Mouse (Mus musculus) ES-E14 (cell line): Measurements from ENCODE around the gene Prap1. TPM values are rescaled to one million over a fixed set of nuclear protein-coding genes. Genes with fewer than 3 reads are reported as not detected.
A peak's percentile ranks its signal among the peaks of the same experiment; 100 is the strongest.

Experiments
- DNase-seq: peaks from one replicate; pipeline ENCODE4 v3.0.0-alpha.2; 2013; ENCODE audit warnings: low read depth, low spot score
- H3K27ac ChIP-seq: 2 replicates; pipeline ENCODE4 v1.5.1; 2012; ENCODE audit warnings: low read depth, mild to moderate bottlenecking, low read length, moderate library complexity, mixed read lengths; ENCODE audit not compliant: poor library complexity, insufficient read depth, severe bottlenecking
- H3K36me3 ChIP-seq: 2 replicates; pipeline ENCODE4 v1.6.1; 2012; ENCODE audit warnings: mild to moderate bottlenecking, low read length, moderate library complexity, mixed read lengths; ENCODE audit not compliant: control insufficient read depth, poor library complexity, insufficient read depth, severe bottlenecking
- H3K4me1 ChIP-seq, 2 experiments: fragments of 150-350 bp in 1 of 2; sonication (generic) in 1 of 2; 2 replicates each; pipeline ENCODE4 v1.6.1; 2012; ENCODE audit warnings: low read length in 2 of 2, mild to moderate bottlenecking in 1 of 2, mixed read lengths in 1 of 2; ENCODE audit not compliant: control insufficient read depth in 2 of 2, insufficient read depth in 2 of 2, poor library complexity in 1 of 2
- H3K4me3 ChIP-seq, 2 experiments: fragments of 150-350 bp in 1 of 2; sonication (generic) in 1 of 2; 2 replicates each; pipeline ENCODE4 v1.5.1; 2012; ENCODE audit warnings: low read length in 2 of 2, low read depth in 1 of 2, mild to moderate bottlenecking in 1 of 2, mixed read lengths in 1 of 2; ENCODE audit not compliant: insufficient read depth in 1 of 2, poor library complexity in 1 of 2, severe bottlenecking in 1 of 2
- H3K9ac ChIP-seq: 2 replicates; pipeline ENCODE4 v1.6.1; 2012; ENCODE audit warnings: low read depth, mild to moderate bottlenecking, low read length, mixed read lengths; ENCODE audit not compliant: poor library complexity, insufficient read depth, severe bottlenecking
- H3K9me3 ChIP-seq: fragments of 150-350 bp; sonication (generic); 2 replicates; pipeline ENCODE4 v1.6.1; 2012; ENCODE audit warnings: low read depth, mild to moderate bottlenecking, low read length; ENCODE audit not compliant: control insufficient read depth, insufficient read depth
- CHD2 ChIP-seq: IDR thresholded peaks from 2 replicates; pipeline ENCODE4 v1.6.1; 2014; ENCODE audit warnings: mild to moderate bottlenecking, low read depth, low read length, inconsistent platforms
- HCFC1 ChIP-seq: IDR thresholded peaks from 2 replicates; pipeline ENCODE4 v1.6.1; 2012; ENCODE audit warnings: low read length, inconsistent platforms, borderline replicate concordance; ENCODE audit not compliant: insufficient read depth
- MAFK ChIP-seq: IDR thresholded peaks from 2 replicates; pipeline ENCODE4 v1.6.1; 2014; ENCODE audit warnings: mild to moderate bottlenecking, low read depth, low read length, inconsistent platforms; ENCODE audit not compliant: insufficient read depth
- ZC3H11A ChIP-seq: IDR thresholded peaks from 2 replicates; pipeline ENCODE4 v1.6.1; 2012; ENCODE audit warnings: low read depth, mild to moderate bottlenecking, inconsistent platforms, low read length, borderline replicate concordance
- ZNF384 ChIP-seq: IDR thresholded peaks from 2 replicates; pipeline ENCODE4 v1.6.1; 2012; ENCODE audit warnings: low read depth, low read length, inconsistent platforms
- in situ Hi-C, 2 experiments: fragments of 600-800 bp; cut with MboI; formaldehyde crosslinking; loops; one replicate each; pipeline ENCODE4 v1.15.1; 2025; ENCODE audit warnings: low sequenced_read_pairs in 2 of 2, inconsistent platforms in 1 of 2; ENCODE audit not compliant: unreplicated experiment in 2 of 2
- total RNA-seq: library from RNA; depleted of rRNA; stranded (reverse); fragments of 300-350 nt; gene quantifications from 2 replicates; pipeline ENCODE4 v1.2.3, GENCODE M21; 2012

Gene Prap1
- total RNA-seq, 1 experiment = 0.49 TPM

GRCm38 (mm10) chr7:140116329-140117054 lies 23.3 kb downstream of the Prap1 start, which contains the start of gene Echs1:
Gene Echs1 (minus strand): TSS chr7:140116476.
- no peaks in the 10 kb centered on the region for H3K9me3 ChIP-seq
- in situ Hi-C loops = no loop called here
- H3K4me3 ChIP-seq = peak within 1 kb of the TSS; percentile 90 to 98
- peak; percentile 83 for DNase-seq
- peak within 1 kb of the TSS; percentile 92 for H3K9ac ChIP-seq
- H3K36me3 ChIP-seq = peaks cover 10% of the 10 kb centered on the region; the same call in 1 of the 2 replicates
- peak within 1 kb of the TSS; percentile 71; the same call in 1 of the 2 replicates for H3K27ac ChIP-seq
- H3K4me1 ChIP-seq = 0 out of 4 replicates have a peak, but pooled peaks cover 1 to 4% of the 10 kb centered on the region in 2 experiments
- TF ChIP-seq ZC3H11A (no peak), MAFK (0 out of 2 replicates have a peak, but pooled peaks have one; percentile 20)

GRCm38 (mm10) chr7:140120484-140120883 lies 27.3 kb downstream of the Prap1 start:
- no peak overlapping the region for H3K4me3 ChIP-seq
- no peaks in the 10 kb centered on the region for H3K36me3 ChIP-seq
- in situ Hi-C loops = no loop called here
- no peak overlapping the region for H3K27ac ChIP-seq
- no peaks in the 10 kb centered on the region for H3K9me3 ChIP-seq
- no peak for TF ChIP-seq MAFK
- TF ChIP-seq ZNF384 = no peak
- no peak for TF ChIP-seq ZC3H11A
- TF ChIP-seq CHD2 = no peak
- TF ChIP-seq HCFC1 = no peak
- H3K4me1 ChIP-seq = peaks cover 1 to 14% of the 10 kb centered on the region in 2 experiments; a peak in 1 of 4 replicates
- no peak for DNase-seq
- no peak overlapping the region for H3K9ac ChIP-seq

- Histone ChIP-seq H3K9me3 (no peaks in the 10 kb centered on the region), H3K4me1 (peaks cover 1 to 14% of the 10 kb centered on the region in 2 experiments; a peak in 1 of 4 replicates), H3K4me3 (no peak overlapping the region), H3K36me3 (no peaks in the 10 kb centered on the region), H3K9ac (no peak overlapping the region), H3K27ac (no peak overlapping the region)
- in situ Hi-C loops = no loop called here
- no peak for DNase-seq
- TF ChIP-seq HCFC1 (no peak), ZC3H11A (no peak), MAFK (no peak), CHD2 (no peak), ZNF384 (no peak)
Measured at GRCm38 (mm10) chr7:140121338-140121910, 28.2 kb downstream of the Prap1 start.

- TF ChIP-seq HCFC1 (no peak), ZC3H11A (no peak), CHD2 (no peak), MAFK (no peak), ZNF384 (no peak)
Measured at GRCm38 (mm10) chr7:140122765-140123164, 29.6 kb downstream of the Prap1 start.

More at GRCm38 (mm10) chr7:140122765-140123164, 29.6 kb downstream of the Prap1 start:
- Histone ChIP-seq H3K36me3 (no peaks in the 10 kb centered on the region; the same call in 1 of the 2 replicates), H3K4me3 (no peak overlapping the region), H3K9me3 (no peaks in the 10 kb centered on the region), H3K4me1 (peaks cover 0 to 17% of the 10 kb centered on the region in 2 experiments; a peak in 1 of 4 replicates), H3K27ac (no peak overlapping the region), H3K9ac (no peak overlapping the region)
- in situ Hi-C loops = no loop called here
- DNase-seq = no peak
